Mouse (Mus musculus) neutrophil, adult 65 days (primary cell): ENCODE data around the gene Trim12a. TPM values are rescaled to one million over a fixed set of nuclear protein-coding genes. Genes with fewer than 3 reads are reported as not detected.

ENCODE experiments used
- total RNA-seq: library from RNA; stranded (reverse); gene quantifications from 2 replicates; pipeline ENCODE4 v1.2.4, GENCODE M21; 2023

Trim12a gene
- total RNA-seq, result 69.1 and 76.5 TPM in 2 replicates

DNA sequence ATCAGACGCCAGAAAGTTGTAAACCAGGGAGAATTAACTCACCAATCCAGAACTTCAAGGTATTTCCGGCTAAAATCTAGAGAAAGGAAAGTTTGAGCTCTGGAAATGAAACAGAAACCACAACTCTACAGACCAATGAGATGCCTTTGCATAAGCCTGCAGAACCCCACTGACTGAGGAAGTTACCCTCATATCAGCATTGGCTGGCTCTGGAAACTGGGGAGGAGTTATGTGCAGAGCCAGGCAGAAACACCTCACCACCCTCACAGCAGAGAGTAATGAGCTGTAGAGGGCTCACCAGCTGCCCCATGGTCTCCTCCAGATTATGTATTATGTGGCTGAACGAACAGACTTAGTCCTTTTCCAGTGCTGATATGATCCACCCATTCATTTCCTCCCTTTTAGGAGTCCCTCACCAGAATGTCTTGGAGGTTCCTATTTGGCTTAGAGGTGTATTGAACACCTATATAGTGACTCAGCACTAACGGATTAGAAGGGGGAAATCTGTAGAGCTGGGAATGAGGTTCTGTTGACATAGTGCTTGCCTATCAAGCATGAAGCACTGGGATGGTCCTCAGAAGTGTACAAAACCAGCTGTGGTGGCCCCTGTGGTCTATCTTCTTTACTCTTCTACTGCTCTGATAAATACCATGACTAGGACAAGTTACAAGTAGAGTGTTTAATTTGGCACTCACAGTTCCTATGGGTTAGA lies at the start of gene Trim12a:
Gene Trim12a, minus strand, starts transcription at position 98 of the 712 bp plus-strand sequence.

DNA sequence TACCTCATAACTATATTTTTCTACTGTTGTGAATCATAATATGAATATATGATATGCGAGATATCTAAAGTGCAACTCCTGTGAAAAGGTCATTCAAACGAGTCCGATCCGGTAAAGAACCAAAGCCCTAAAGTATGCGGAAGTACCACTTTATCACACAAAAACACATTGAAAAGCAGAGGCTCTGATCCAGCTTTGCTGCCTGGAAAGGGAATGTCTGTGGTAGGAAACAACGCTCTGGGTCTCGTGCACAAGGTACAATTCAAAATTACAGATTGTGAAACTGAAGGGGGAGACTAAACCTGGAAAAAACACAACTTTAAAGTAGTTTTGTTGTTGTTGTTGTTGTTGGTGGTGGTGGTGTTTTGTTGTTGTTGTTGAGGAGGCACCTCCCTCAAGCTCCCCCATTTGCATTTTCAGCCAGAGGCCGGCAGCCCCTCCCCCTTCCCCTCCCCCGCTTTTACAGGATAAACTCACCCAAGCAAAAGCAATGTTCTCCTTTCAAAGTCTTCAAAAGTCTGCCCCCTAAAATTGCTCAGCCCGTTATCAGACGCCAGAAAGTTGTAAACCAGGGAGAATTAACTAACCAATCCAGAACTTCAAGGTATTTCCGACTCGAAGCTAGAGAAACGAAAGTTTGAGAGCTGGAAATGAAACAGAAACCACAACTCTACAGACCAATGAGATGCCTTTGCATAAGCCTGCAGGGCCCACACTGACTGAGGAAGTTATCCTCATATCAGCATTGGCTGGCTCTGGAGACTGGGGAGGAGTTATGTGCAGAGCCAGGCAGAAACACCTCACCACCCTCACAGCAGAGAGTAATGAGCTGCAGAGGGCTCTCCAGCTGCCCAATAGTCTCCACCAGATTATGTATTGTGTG lies 37.7 kb upstream of the Trim12a start, which contains the start of gene Trim12c:
Gene Trim12c, minus strand, starts transcription at position 646 of the 883 bp plus-strand sequence.

DNA sequence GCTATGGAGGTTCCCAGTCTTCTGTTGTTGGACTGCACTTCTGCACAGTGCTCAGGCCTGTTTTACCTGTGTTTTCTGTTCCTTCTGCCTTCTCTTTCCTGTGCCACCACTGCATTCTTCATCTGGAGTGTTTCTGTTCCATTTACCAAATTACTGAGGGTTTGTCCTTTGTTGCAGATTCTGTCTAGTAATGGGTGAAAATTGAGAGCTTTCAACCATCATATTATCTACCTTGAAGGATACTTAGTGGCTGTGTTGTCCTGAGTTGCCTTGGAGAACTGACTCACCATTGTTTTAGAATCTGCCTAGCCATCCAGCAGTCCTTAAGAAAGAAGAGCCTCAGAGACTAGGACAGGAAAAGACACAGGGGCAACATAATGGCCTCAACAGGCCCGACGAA lies 13.9 kb upstream of the Trim12a start, which contains the start of gene Trim34b:
Gene Trim34b, plus strand, starts transcription at position 301 of the 400 bp plus-strand sequence.

DNA sequence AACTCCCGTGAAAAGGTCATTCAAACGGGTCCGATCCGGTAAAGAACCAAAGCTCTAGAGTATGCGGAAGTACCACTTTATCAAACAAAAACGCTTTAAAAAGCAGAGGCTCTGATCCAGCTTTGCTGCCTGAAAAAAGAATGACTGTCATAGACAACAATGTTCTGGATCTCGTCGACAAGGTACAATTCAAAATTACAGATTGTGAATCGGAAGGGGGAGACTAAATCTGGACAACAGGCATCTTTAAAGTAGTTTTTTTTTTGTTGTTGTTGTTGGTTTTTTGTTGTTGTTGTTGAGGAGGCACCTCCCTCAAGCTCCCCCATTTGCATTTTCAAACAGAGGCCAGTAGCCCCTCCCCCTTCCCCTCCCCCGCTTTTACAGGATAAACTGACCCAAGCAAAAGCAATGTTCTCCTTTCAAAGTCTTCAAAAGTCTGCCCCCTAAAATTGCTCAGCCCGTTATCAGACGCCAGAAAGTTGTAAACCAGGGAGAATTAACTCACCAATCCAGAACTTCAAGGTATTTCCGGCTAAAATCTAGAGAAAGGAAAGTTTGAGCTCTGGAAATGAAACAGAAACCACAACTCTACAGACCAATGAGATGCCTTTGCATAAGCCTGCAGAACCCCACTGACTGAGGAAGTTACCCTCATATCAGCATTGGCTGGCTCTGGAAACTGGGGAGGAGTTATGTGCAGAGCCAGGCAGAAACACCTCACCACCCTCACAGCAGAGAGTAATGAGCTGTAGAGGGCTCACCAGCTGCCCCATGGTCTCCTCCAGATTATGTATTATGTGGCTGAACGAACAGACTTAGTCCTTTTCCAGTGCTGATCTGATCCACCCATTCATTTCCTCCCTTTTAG lies 27.5 kb downstream of the Trim12a start, which contains the start of gene Trim5:
Gene Trim5, minus strand, starts transcription at position 519 of the 868 bp plus-strand sequence.

Other genes starting within 250 kb of the Trim12a start
- gene Olfr644, start 243.6 kb downstream of the Trim12a start, total RNA-seq, result not detected in 2 replicates
- gene Olfr645, start 230.0 kb downstream of the Trim12a start, total RNA-seq, result not detected in 2 replicates
- 0.11 TPM in 1 of 2 replicates, not detected in the other for gene Olfr646, start 210.6 kb downstream of the Trim12a start, total RNA-seq
- gene Ubqln5, start 185.6 kb downstream of the Trim12a start, total RNA-seq, result not detected in 2 replicates
- not detected in 2 replicates for gene Olfr643, start 178.1 kb downstream of the Trim12a start, total RNA-seq
- not detected in 2 replicates for gene Ubqln3, start 172.2 kb downstream of the Trim12a start, total RNA-seq
- gene Ubqlnl, start 164.9 kb downstream of the Trim12a start, total RNA-seq, result not detected in 2 replicates
- gene Olfm5, start 150.6 kb downstream of the Trim12a start, total RNA-seq, result not detected in 2 replicates
- 0.18 TPM in 1 of 2 replicates, not detected in the other for gene Olfr648, start 132.1 kb downstream of the Trim12a start, total RNA-seq
- not detected in 2 replicates for gene Olfr649, start 119.5 kb downstream of the Trim12a start, total RNA-seq
- gene Trim6, start 96.7 kb downstream of the Trim12a start, total RNA-seq, result 1.9 and 6.6 TPM in 2 replicates
- 13.1 and 16.5 TPM in 2 replicates for gene Trim34a, start 71.0 kb downstream of the Trim12a start, total RNA-seq
- 13.6 and 14.6 TPM in 2 replicates for gene Trim5, start 27.4 kb downstream of the Trim12a start, total RNA-seq
- gene Trim34b, start 14.0 kb upstream of the Trim12a start, total RNA-seq, result 1.2 and 1.3 TPM in 2 replicates
- gene Trim12c, start 37.9 kb upstream of the Trim12a start, total RNA-seq, result 25.2 and 27.9 TPM in 2 replicates
- gene Trim30b, start 54.4 kb upstream of the Trim12a start, total RNA-seq, result 62.0 and 62.1 TPM in 2 replicates
- gene Trim30c, start 85.4 kb upstream of the Trim12a start, total RNA-seq, result 0.39 TPM in 1 of 2 replicates, not detected in the other
- 35.5 and 45.3 TPM in 2 replicates for gene Trim30a, start 149.7 kb upstream of the Trim12a start, total RNA-seq
- gene Trim30d, start 192.4 kb upstream of the Trim12a start, total RNA-seq, result 9.4 and 10.7 TPM in 2 replicates
- gene Olfr651, start 234.7 kb upstream of the Trim12a start, total RNA-seq, result not detected in 2 replicates
- not detected in 2 replicates for gene Olfr652, start 245.4 kb upstream of the Trim12a start, total RNA-seq